Mouse (Mus musculus) myocyte (in vitro differentiated cells): ENCODE measurements at regions not wholly inside any gene's neighbourhood (a gene's known extent, or its start where the extent isn't known, plus 50 kb on each side); places are given as distances from the start of the nearest gene placed in this dataset.

ENCODE experiments used
- H3K27me3 ChIP-seq: one replicate; pipeline ENCODE4 v1.6.1; 2011; ENCODE audit not compliant: control insufficient read depth, insufficient read depth, insufficient read length
- H3K36me3 ChIP-seq: one replicate; pipeline ENCODE4 v1.6.1; 2011; ENCODE audit not compliant: control insufficient read depth, insufficient read depth
- H3K4me2 ChIP-seq: one replicate; pipeline ENCODE4 v1.6.1; 2011; ENCODE audit warnings: low read depth, control low read depth
- H3K4me3 ChIP-seq: one replicate; pipeline ENCODE4 v1.5.1; 2011; ENCODE audit warnings: mild to moderate bottlenecking, control low read depth, moderate library complexity
- H3K79me2 ChIP-seq: one replicate; pipeline ENCODE4 v1.6.1; 2011; ENCODE audit not compliant: control insufficient read depth, insufficient read depth
- H3ac ChIP-seq: one replicate; pipeline ENCODE4 v1.6.1; 2011; ENCODE audit not compliant: control insufficient read depth, insufficient read length
- CEBPB ChIP-seq: IDR thresholded peaks from 2 replicates; pipeline ENCODE4 v1.6.1; 2011; ENCODE audit warnings: mild to moderate bottlenecking, moderate library complexity; ENCODE audit not compliant: poor library complexity, insufficient read depth, severe bottlenecking
- E2F4 ChIP-seq: IDR thresholded peaks from one replicate; pipeline ENCODE4 v1.6.1; 2011; ENCODE audit warnings: mild to moderate bottlenecking, control low read depth, moderate library complexity; ENCODE audit not compliant: insufficient read depth
- MAX ChIP-seq: IDR thresholded peaks from one replicate; pipeline ENCODE4 v1.6.1; 2011; ENCODE audit warnings: low read depth, mild to moderate bottlenecking, control low read depth
- MYOD1 ChIP-seq, 3 experiments: IDR thresholded peaks; one replicate each; pipeline ENCODE4 v1.6.1; 2011; ENCODE audit warnings: control low read depth in 2 of 3, low read depth in 2 of 3, mild to moderate bottlenecking in 2 of 3, moderate library complexity in 1 of 3; ENCODE audit not compliant: insufficient read length in 2 of 3, control insufficient read depth in 1 of 3
- MYOG ChIP-seq, 3 experiments: IDR thresholded peaks; one replicate each; pipeline ENCODE4 v1.6.1; 2011; ENCODE audit warnings: control low read depth in 2 of 3, low read depth in 2 of 3, mild to moderate bottlenecking in 2 of 3; ENCODE audit not compliant: insufficient read length in 2 of 3, control insufficient read depth in 1 of 3, insufficient read depth in 1 of 3
- POLR2A ChIP-seq: IDR thresholded peaks from one replicate; pipeline ENCODE4 v1.6.1; 2011; ENCODE audit warnings: low read depth, mild to moderate bottlenecking, control low read depth, moderate library complexity; ENCODE audit not compliant: insufficient read length
- POLR2AphosphoS2 ChIP-seq: IDR thresholded peaks from one replicate; pipeline ENCODE4 v1.6.1; 2011; ENCODE audit warnings: low read depth, control low read depth; ENCODE audit not compliant: insufficient read length
- REST ChIP-seq: IDR thresholded peaks from one replicate; pipeline ENCODE4 v1.6.1; 2011; ENCODE audit warnings: mild to moderate bottlenecking, control low read depth, moderate library complexity; ENCODE audit not compliant: insufficient read depth, insufficient read length
- SRF ChIP-seq: IDR thresholded peaks from one replicate; pipeline ENCODE4 v1.6.1; 2011; ENCODE audit warnings: low read depth; ENCODE audit not compliant: control insufficient read depth, insufficient read length
- TCF12 ChIP-seq: IDR thresholded peaks from one replicate; pipeline ENCODE4 v1.6.1; 2011; ENCODE audit warnings: mild to moderate bottlenecking, control low read depth; ENCODE audit not compliant: poor library complexity, insufficient read depth, severe bottlenecking
- TCF3 ChIP-seq: IDR thresholded peaks from one replicate; pipeline ENCODE4 v1.6.1; 2011; ENCODE audit warnings: low read depth, control low read depth; ENCODE audit not compliant: insufficient read length
- USF1 ChIP-seq: IDR thresholded peaks from one replicate; pipeline ENCODE4 v1.6.1; 2011; ENCODE audit warnings: low read depth, mild to moderate bottlenecking, control low read depth, moderate library complexity

DNA sequence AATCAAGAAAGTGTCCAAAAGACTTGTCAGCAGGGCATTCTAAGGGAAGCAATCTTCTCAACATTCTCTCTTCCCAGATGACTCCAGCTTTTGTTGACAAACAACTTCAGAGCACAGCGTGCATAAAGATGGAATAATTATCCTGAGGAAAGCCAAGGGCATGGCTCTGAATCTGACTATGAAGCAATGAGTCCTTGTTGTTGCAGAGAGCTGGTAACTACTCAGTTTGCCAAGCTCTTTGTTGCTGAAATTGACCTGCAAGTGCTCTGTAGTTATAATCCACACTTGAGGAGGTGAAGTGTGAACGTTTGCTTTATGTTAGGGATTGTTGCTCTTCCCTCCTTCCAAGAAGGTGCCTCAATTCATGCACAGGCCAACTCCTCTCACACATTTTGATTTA is 143.1 kb upstream of the Ldb2 start:
- Histone ChIP-seq H3K36me3 (no peaks in the 10 kb centered on the region), H3K4me3 (no peak overlapping the region), H3K79me2 (no peaks in the 10 kb centered on the region), H3K4me2 (no peak overlapping the region), H3K27me3 (no peaks in the 10 kb centered on the region), H3ac (no peak overlapping the region)
- no peak for TF ChIP-seq SRF
- no peak for TF ChIP-seq TCF3
- TF ChIP-seq POLR2AphosphoS2: no peak
- no peak for TF ChIP-seq MYOD1 (IDR thresholded peaks at IDR 0.05; ENCODE audit: control insufficient read depth in 1 of 3, insufficient read length in 2 of 3, low read depth in 2 of 3)
- no peak for TF ChIP-seq REST
- TF ChIP-seq USF1: no peak
- no peak for TF ChIP-seq MYOG (IDR thresholded peaks at IDR 0.05; ENCODE audit: control insufficient read depth in 1 of 3, insufficient read depth in 1 of 3, insufficient read length in 2 of 3, low read depth in 2 of 3)
- no peak for TF ChIP-seq CEBPB
- no peak for TF ChIP-seq E2F4
- no peak for TF ChIP-seq TCF12
- no peak for TF ChIP-seq POLR2A
- no peak for TF ChIP-seq MAX

DNA sequence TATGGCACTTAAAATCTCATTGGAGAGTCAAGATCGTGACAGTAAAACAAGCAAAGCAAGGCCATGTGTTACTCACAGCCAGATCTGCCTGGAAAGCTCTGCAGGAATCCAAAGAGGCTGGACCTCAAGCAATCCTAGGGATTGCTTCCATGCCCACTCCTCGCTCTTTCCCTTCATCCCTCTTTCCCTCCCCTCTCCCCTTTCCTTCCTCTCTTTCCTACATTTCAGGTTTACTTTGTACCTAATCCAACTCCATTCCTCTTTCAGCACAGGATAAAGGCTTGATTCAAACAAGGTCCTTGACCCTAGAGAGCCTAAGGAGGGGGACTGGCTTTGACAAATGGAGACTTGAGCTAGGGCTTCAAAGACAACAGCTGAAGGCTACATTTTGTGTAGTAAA is 126.0 kb upstream of the Ldb2 start:
- Histone ChIP-seq H3ac (no peak overlapping the region), H3K36me3 (no peaks in the 10 kb centered on the region), H3K4me2 (no peak overlapping the region), H3K79me2 (no peaks in the 10 kb centered on the region), H3K27me3 (no peaks in the 10 kb centered on the region), H3K4me3 (no peak overlapping the region)
- TF ChIP-seq SRF (no peak), POLR2AphosphoS2 (no peak), REST (no peak), E2F4 (no peak), CEBPB (no peak), MYOD1 (IDR thresholded peaks at IDR 0.05; ENCODE audit: control insufficient read depth in 1 of 3, insufficient read length in 2 of 3, low read depth in 2 of 3) (no peak), MYOG (IDR thresholded peaks at IDR 0.05; ENCODE audit: control insufficient read depth in 1 of 3, insufficient read depth in 1 of 3, insufficient read length in 2 of 3, low read depth in 2 of 3) (no peak), MAX (no peak), TCF3 (no peak)

- no peaks in the 10 kb centered on the region for H3K27me3 ChIP-seq
- no peak for TF ChIP-seq CEBPB
- TF ChIP-seq E2F4: no peak
- no peak for TF ChIP-seq TCF12
- TF ChIP-seq MYOD1 (IDR thresholded peaks at IDR 0.05; ENCODE audit: control insufficient read depth in 1 of 3, insufficient read length in 2 of 3, low read depth in 2 of 3): no peak
- no peak for TF ChIP-seq POLR2A
- TF ChIP-seq MAX: no peak
- no peak for TF ChIP-seq TCF3
- no peak for TF ChIP-seq SRF
- no peak for TF ChIP-seq REST
- TF ChIP-seq USF1: no peak
- TF ChIP-seq POLR2AphosphoS2: no peak
- no peak for TF ChIP-seq MYOG (IDR thresholded peaks at IDR 0.05; ENCODE audit: control insufficient read depth in 1 of 3, insufficient read depth in 1 of 3, insufficient read length in 2 of 3, low read depth in 2 of 3)
- no peak overlapping the region for H3K4me2 ChIP-seq
- H3K4me3 ChIP-seq: no peak overlapping the region
- H3K79me2 ChIP-seq: no peaks in the 10 kb centered on the region
- no peak overlapping the region for H3ac ChIP-seq
- H3K36me3 ChIP-seq: no peaks in the 10 kb centered on the region
Observed at GRCm38 (mm10) chr5:44922129-44922775, 122.8 kb upstream of the Ldb2 start.

DNA sequence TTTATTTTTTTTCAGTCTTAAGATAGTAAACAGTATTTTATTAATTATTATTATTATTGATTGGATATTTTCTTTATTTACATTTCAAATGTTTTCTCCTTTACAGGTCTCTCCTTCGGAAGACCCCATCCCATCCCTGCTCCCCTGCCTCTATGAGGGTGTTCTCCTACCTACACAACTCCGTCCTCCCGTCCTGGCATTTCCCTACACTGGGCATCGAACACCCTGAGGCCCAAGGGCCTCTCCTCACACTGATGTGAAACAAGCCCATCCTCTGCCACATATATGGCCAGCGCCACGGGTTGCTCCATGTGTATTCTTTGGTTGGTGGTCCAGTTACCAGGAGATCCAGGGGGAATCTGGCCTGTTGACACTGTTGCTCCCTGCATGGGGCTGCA is 118.3 kb upstream of the Ldb2 start:
- Histone ChIP-seq H3K4me2 (no peak overlapping the region), H3K79me2 (no peaks in the 10 kb centered on the region), H3K36me3 (no peaks in the 10 kb centered on the region), H3ac (no peak overlapping the region), H3K4me3 (no peak overlapping the region), H3K27me3 (no peaks in the 10 kb centered on the region)
- TF ChIP-seq SRF (no peak), MYOD1 (IDR thresholded peaks at IDR 0.05; ENCODE audit: control insufficient read depth in 1 of 3, insufficient read length in 2 of 3, low read depth in 2 of 3) (no peak), MAX (no peak), MYOG (IDR thresholded peaks at IDR 0.05; ENCODE audit: control insufficient read depth in 1 of 3, insufficient read depth in 1 of 3, insufficient read length in 2 of 3, low read depth in 2 of 3) (no peak)
